In the genomic region with DNA sequence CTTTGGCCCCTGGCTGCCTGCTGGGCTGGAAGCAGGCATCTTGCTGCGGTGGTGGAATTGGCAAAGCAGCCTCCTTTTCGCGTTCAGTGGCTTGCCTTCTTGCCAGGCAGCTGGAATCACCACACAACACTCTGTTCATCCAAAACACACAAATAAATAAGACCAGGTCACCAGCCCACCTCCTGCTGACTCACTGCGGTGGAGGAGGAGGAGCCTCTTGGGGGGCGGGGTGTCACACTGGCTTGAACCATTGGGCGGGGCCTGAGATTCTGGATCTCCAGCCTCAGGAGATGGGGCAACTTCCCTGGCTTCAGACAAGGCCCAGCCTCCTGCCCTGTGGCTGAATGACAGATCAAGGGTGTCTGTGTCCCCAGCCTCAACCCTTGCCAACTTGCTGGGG, we compare ENCODE assay signal across 8 mouse cellular contexts. TPM values are rescaled to one million over a fixed set of nuclear protein-coding genes. Genes with fewer than 3 reads are reported as not detected.
DNase-seq lines count a peak whose midpoint lies in the region; ATAC-seq lines count a peak whose summit lies in the region.

No protein-coding gene starts in this region.

- H3K36me3 ChIP-seq in kidney, embryonic 14.5 days (ENCODE audit: control insufficient read depth, insufficient read depth, low read length) = no peaks in the 10 kb centered on the region
- no peaks in the 10 kb centered on the region for H3K36me3 ChIP-seq in intestine, embryonic 16.5 days (ENCODE audit: control insufficient read depth, insufficient read depth, low read length)
- no peaks in the 10 kb centered on the region for H3K36me3 ChIP-seq in liver, embryonic 13.5 days

- H3K4me2 ChIP-seq in kidney, embryonic 14.5 days (replicated peaks; ENCODE audit: low read depth, low read length) = no peak overlapping the region
- H3K4me2 ChIP-seq in intestine, embryonic 16.5 days (ENCODE audit: low read depth, low read length) = no peak overlapping the region
- H3K4me2 ChIP-seq in liver, embryonic 13.5 days = no peak overlapping the region

- no peak overlapping the region for H3K4me3 ChIP-seq in kidney, embryonic 14.5 days (ENCODE audit: low read length)
- no peak overlapping the region for H3K4me3 ChIP-seq in intestine, embryonic 16.5 days (ENCODE audit: low read length)
- H3K4me3 ChIP-seq in liver, embryonic 13.5 days (replicated peaks) = no peak overlapping the region

- no peak for ATAC-seq in kidney, embryonic 14.5 days (ENCODE audit: low FRiP score, low TSS enrichment)
- ATAC-seq in erythroblast, adult 5-6 weeks (replicated peaks; ENCODE audit: low FRiP score, poor library complexity, severe bottlenecking) = peak; percentile 89
- peak; percentile 60; the same call in 1 of the 2 replicates for ATAC-seq in intestine, embryonic 16.5 days
- ATAC-seq in liver, embryonic 13.5 days (ENCODE audit: low read depth) = peak; percentile 73
- no peak for ATAC-seq in activated CD4-positive, CD25-positive, alpha-beta regulatory T cell, adult 4 months

- H3K9me3 ChIP-seq in kidney, embryonic 14.5 days (ENCODE audit: control insufficient read depth, low read length) = no peaks in the 10 kb centered on the region
- H3K9me3 ChIP-seq in intestine, embryonic 16.5 days (ENCODE audit: control insufficient read depth, low read length) = no peaks in the 10 kb centered on the region
- no peaks in the 10 kb centered on the region for H3K9me3 ChIP-seq in liver, embryonic 13.5 days (replicated peaks)

- no peaks in the 10 kb centered on the region for H3K4me1 ChIP-seq in kidney, embryonic 14.5 days (ENCODE audit: control insufficient read depth, insufficient read depth, low read length)
- no peaks in the 10 kb centered on the region for H3K4me1 ChIP-seq in intestine, embryonic 16.5 days (ENCODE audit: control insufficient read depth, insufficient read depth, low read length)
- peaks cover 10% of the 10 kb centered on the region for H3K4me1 ChIP-seq in liver, embryonic 13.5 days (replicated peaks)

- 23% methylated on average over 6 of the region's 6 CpGs for WGBS in kidney, embryonic 14.5 days
- WGBS in intestine, embryonic 16.5 days = 28% methylated on average over 6 of the region's 6 CpGs
- 6% methylated on average over 6 of the region's 6 CpGs for WGBS in liver, embryonic 13.5 days (ENCODE audit: insufficient replicate concordance)

- H3K9ac ChIP-seq in kidney, embryonic 14.5 days (ENCODE audit: low read depth, low read length) = no peak overlapping the region
- no peak overlapping the region for H3K9ac ChIP-seq in intestine, embryonic 16.5 days (ENCODE audit: low read depth, low read length)
- no peak overlapping the region for H3K9ac ChIP-seq in liver, embryonic 13.5 days

- DNase-seq in kidney, adult 11 months = peak; percentile 52
- DNase-seq in R1 (ENCODE audit: low read depth, low spot score) = peak; percentile 75
- peak; percentile 72 for DNase-seq in liver, embryonic 13.5 days
- DNase-seq in retina, postnatal 1 day = peak; percentile 61

- H3K27ac ChIP-seq in kidney, embryonic 14.5 days (ENCODE audit: low read depth, low read length) = no peak overlapping the region
- H3K27ac ChIP-seq in intestine, embryonic 16.5 days (ENCODE audit: low read length) = no peak overlapping the region
- H3K27ac ChIP-seq in liver, embryonic 13.5 days = no peak overlapping the region

- no peaks in the 10 kb centered on the region for H3K27me3 ChIP-seq in kidney, embryonic 14.5 days (ENCODE audit: control insufficient read depth, insufficient read depth, low read length)
- no peaks in the 10 kb centered on the region for H3K27me3 ChIP-seq in intestine, embryonic 16.5 days (replicated peaks; ENCODE audit: control insufficient read depth, insufficient read depth, low read length)
- no peaks in the 10 kb centered on the region for H3K27me3 ChIP-seq in liver, embryonic 13.5 days

RNA-seq across cellular contexts. Expression of a gene that starts 34.5 kb away (rescaled TPM):
- 1.5 and 2.1 TPM in 2 replicates for polyA plus RNA-seq in kidney, embryonic 14.5 days (2014; fragmentation: Nextera tagmentation; extraction: Ambion mirVana)
- not detected in 2 replicates for total RNA-seq in erythroblast, adult 5-6 weeks (2015; ENCODE audit: low replicate concordance)
- not detected in 2 replicates for total RNA-seq in erythroblast, adult 5-6 weeks (2017; ENCODE audit: low replicate concordance)
- 0.77 and 0.93 TPM in 2 replicates for polyA plus RNA-seq in intestine, embryonic 16.5 days (2015; fragmentation: Nextera tagmentation; extraction: Ambion mirVana)
- polyA plus RNA-seq in liver, embryonic 13.5 days (2015; fragmentation: Nextera tagmentation; extraction: Ambion mirVana) = 0.08 and 0.14 TPM in 2 replicates
- polyA plus RNA-seq in activated CD4-positive, CD25-positive, alpha-beta regulatory T cell, adult 4 months (2017; shearing (Covaris generic)) = not detected

Comparison
In these comparisons a context has a peak if more than half of its experiments do, and no peak if none do; other contexts are left out.
1. ATAC-seq: peak in erythroblast, adult 5-6 weeks (single experiment), intestine, embryonic 16.5 days (single experiment) and liver, embryonic 13.5 days (single experiment); none in kidney, embryonic 14.5 days (single experiment) and activated CD4-positive, CD25-positive, alpha-beta regulatory T cell, adult 4 months (single experiment).
2. Peak in every context shown above with its lines, with median percentiles within 50 percentile points of each other: DNase-seq.